Mouse (Mus musculus) erythroblast, embryonic 14.5 days (primary cell): ENCODE data around the gene Pde4d. TPM values are rescaled to one million over a fixed set of nuclear protein-coding genes. Genes with fewer than 3 reads are reported as not detected.

Experiments
- H3K27me3 ChIP-seq: 2 replicates; pipeline ENCODE4 v1.6.1; 2012; ENCODE audit warnings: inconsistent platforms; ENCODE audit not compliant: control insufficient read depth
- H3K36me3 ChIP-seq: 2 replicates; pipeline ENCODE4 v1.6.1; 2012; ENCODE audit warnings: mild to moderate bottlenecking, inconsistent platforms; ENCODE audit not compliant: control insufficient read depth
- H3K4me1 ChIP-seq: 2 replicates; pipeline ENCODE4 v1.6.1; 2012; ENCODE audit warnings: inconsistent platforms; ENCODE audit not compliant: control insufficient read depth
- H3K4me3 ChIP-seq: replicated peaks from 2 replicates; pipeline ENCODE3; 2012; ENCODE audit warnings: moderate library complexity, mild to moderate bottlenecking, inconsistent platforms
- H3K9me3 ChIP-seq: 2 replicates; pipeline ENCODE4 v1.6.1; 2012; ENCODE audit warnings: low read length, inconsistent platforms, mixed read lengths; ENCODE audit not compliant: control insufficient read depth
- GATA1 ChIP-seq: IDR thresholded peaks from 2 replicates; pipeline ENCODE4 v1.6.1; 2012; ENCODE audit warnings: low read length, inconsistent platforms, mixed read lengths
- TAL1 ChIP-seq: IDR thresholded peaks from 3 replicates; pipeline ENCODE4 v1.6.1; 2012; ENCODE audit warnings: low read length, inconsistent platforms, mixed read lengths
- polyA plus RNA-seq: library from polyadenylated mRNA; stranded (reverse); fragments of >175 nt; gene quantifications from 2 replicates; pipeline ENCODE4 v1.2.3, GENCODE M21; 2012

Gene Pde4d
- polyA plus RNA-seq, 1 experiment = 0.23 TPM

- Histone ChIP-seq H3K4me3 (no peak overlapping the region), H3K36me3 (no peaks in the 10 kb centered on the region), H3K4me1 (no peaks in the 10 kb centered on the region), H3K9me3 (no peaks in the 10 kb centered on the region), H3K27me3 (peaks cover 33% of the 10 kb centered on the region)
- TF ChIP-seq GATA1 (no peak), TAL1 (no peak)
Observed at GRCm38 (mm10) chr13:109116342-109117201, 666.8 kb downstream of the Pde4d start.

- Histone ChIP-seq H3K4me1 (no peaks in the 10 kb centered on the region), H3K4me3 (no peak overlapping the region), H3K27me3 (peaks cover 33% of the 10 kb centered on the region), H3K9me3 (no peaks in the 10 kb centered on the region), H3K36me3 (no peaks in the 10 kb centered on the region)
- no peak for TF ChIP-seq TAL1
- TF ChIP-seq GATA1 = no peak
Observed at GRCm38 (mm10) chr13:109117210-109117791, 667.6 kb downstream of the Pde4d start.

- Histone ChIP-seq H3K9me3 (no peaks in the 10 kb centered on the region), H3K4me1 (no peaks in the 10 kb centered on the region), H3K36me3 (no peaks in the 10 kb centered on the region)
Observed at GRCm38 (mm10) chr13:109118296-109118800, 668.6 kb downstream of the Pde4d start.

GRCm38 (mm10) chr13:109121867-109122266, 672.1 kb downstream of the Pde4d start:
- no peaks in the 10 kb centered on the region for H3K9me3 ChIP-seq
- no peaks in the 10 kb centered on the region for H3K36me3 ChIP-seq
- no peak overlapping the region for H3K4me3 ChIP-seq
- TF ChIP-seq TAL1 (no peak), GATA1 (no peak)
- peaks cover 13% of the 10 kb centered on the region for H3K27me3 ChIP-seq
- no peaks in the 10 kb centered on the region for H3K4me1 ChIP-seq

More at GRCm38 (mm10) chr13:109118296-109118800, 668.6 kb downstream of the Pde4d start:
- TF ChIP-seq TAL1 (no peak), GATA1 (no peak)
- Histone ChIP-seq H3K27me3 (peaks cover 33% of the 10 kb centered on the region), H3K4me3 (no peak overlapping the region)

- Histone ChIP-seq H3K4me3 (no peak overlapping the region), H3K9me3 (no peaks in the 10 kb centered on the region), H3K36me3 (no peaks in the 10 kb centered on the region), H3K4me1 (no peaks in the 10 kb centered on the region), H3K27me3 (no peaks in the 10 kb centered on the region)
- TF ChIP-seq GATA1 (no peak), TAL1 (no peak)
Observed at GRCm38 (mm10) chr13:109136405-109136804, 686.7 kb downstream of the Pde4d start.

- no peaks in the 10 kb centered on the region for H3K9me3 ChIP-seq
- TF ChIP-seq TAL1 (no peak), GATA1 (no peak)
- H3K36me3 ChIP-seq = no peaks in the 10 kb centered on the region
- no peaks in the 10 kb centered on the region for H3K4me1 ChIP-seq
- H3K27me3 ChIP-seq = no peaks in the 10 kb centered on the region
- no peak overlapping the region for H3K4me3 ChIP-seq
Observed at GRCm38 (mm10) chr13:109158703-109159102, 709.0 kb downstream of the Pde4d start.

- Histone ChIP-seq H3K4me3 (no peak overlapping the region), H3K36me3 (no peaks in the 10 kb centered on the region), H3K9me3 (no peaks in the 10 kb centered on the region), H3K4me1 (no peaks in the 10 kb centered on the region), H3K27me3 (no peaks in the 10 kb centered on the region)
- TF ChIP-seq TAL1 = no peak
- no peak for TF ChIP-seq GATA1
Observed at GRCm38 (mm10) chr13:109168556-109169334, 719.0 kb downstream of the Pde4d start.

- no peaks in the 10 kb centered on the region for H3K9me3 ChIP-seq
- TF ChIP-seq GATA1 (no peak), TAL1 (no peak)
- no peaks in the 10 kb centered on the region for H3K27me3 ChIP-seq
- H3K4me1 ChIP-seq = no peaks in the 10 kb centered on the region
- H3K36me3 ChIP-seq = no peaks in the 10 kb centered on the region
- no peak overlapping the region for H3K4me3 ChIP-seq
Observed at GRCm38 (mm10) chr13:109169335-109169606, 719.5 kb downstream of the Pde4d start.

- H3K27me3 ChIP-seq = no peaks in the 10 kb centered on the region
- no peaks in the 10 kb centered on the region for H3K36me3 ChIP-seq
- H3K9me3 ChIP-seq = no peaks in the 10 kb centered on the region
- no peaks in the 10 kb centered on the region for H3K4me1 ChIP-seq
- H3K4me3 ChIP-seq = no peak overlapping the region
- no peak for TF ChIP-seq TAL1
- no peak for TF ChIP-seq GATA1
Observed at GRCm38 (mm10) chr13:109171688-109172087, 721.9 kb downstream of the Pde4d start.
